Mouse (Mus musculus) embryo, embryonic 10.5 days (tissue): ENCODE results near the gene Lamb2.

ENCODE experiments used
- DNase-seq: peaks from one replicate; pipeline ENCODE4 v3.0.0-alpha.2; 2015; ENCODE audit warnings: low spot score

The Lamb2 gene

GRCm38 (mm10) chr9:108491286-108491580 lies 11.7 kb downstream of the Lamb2 start:
- DNase-seq, result no peak

- no peak for DNase-seq
These were observed 12.7 kb downstream of the Lamb2 start for GRCm38 (mm10) chr9:108492043-108492750.

- no peak for DNase-seq
These were observed 13.7 kb downstream of the Lamb2 start for GRCm38 (mm10) chr9:108493246-108493645.

GRCm38 (mm10) chr9:108494146-108494825 lies 14.8 kb downstream of the Lamb2 start:
- DNase-seq, result no peak

- DNase-seq, result no peak
These were observed 15.4 kb downstream of the Lamb2 start for GRCm38 (mm10) chr9:108494905-108495304.

- DNase-seq, result no peak
These were observed 19.7 kb downstream of the Lamb2 start for GRCm38 (mm10) chr9:108499231-108499630.

GRCm38 (mm10) chr9:108499943-108500342 lies 20.4 kb downstream of the Lamb2 start:
- DNase-seq, result no peak

- DNase-seq, result no peak
These were observed 27.4 kb downstream of the Lamb2 start for GRCm38 (mm10) chr9:108506901-108507300.

GRCm38 (mm10) chr9:108507619-108508434 lies 28.3 kb downstream of the Lamb2 start, which contains the start of gene Qars:
Qars (plus strand) TSS chr9:108507706.
- peak; percentile 99 for DNase-seq

- DNase-seq, result no peak
These were observed 29.2 kb downstream of the Lamb2 start for GRCm38 (mm10) chr9:108508776-108509175.

GRCm38 (mm10) chr9:108516380-108517251 lies 37.1 kb downstream of the Lamb2 start, which contains the start of gene Qrich1:
Qrich1 (plus strand) TSS chr9:108516806.
- peak; percentile 99 for DNase-seq

GRCm38 (mm10) chr9:108517253-108517930 lies 37.9 kb downstream of the Lamb2 start:
- peak; percentile 89 for DNase-seq

- DNase-seq, result peak; percentile 69
These were observed 38.4 kb downstream of the Lamb2 start for GRCm38 (mm10) chr9:108517931-108518332.

- no peak for DNase-seq
These were observed 42.1 kb downstream of the Lamb2 start for GRCm38 (mm10) chr9:108521604-108522003.

- no peak for DNase-seq
These were observed 43.8 kb downstream of the Lamb2 start for GRCm38 (mm10) chr9:108523341-108523740.

- no peak for DNase-seq
These were observed 45.9 kb downstream of the Lamb2 start for GRCm38 (mm10) chr9:108525400-108525799.

- DNase-seq, result no peak
These were observed 51.4 kb downstream of the Lamb2 start for GRCm38 (mm10) chr9:108530954-108531353.

GRCm38 (mm10) chr9:108531496-108531895 lies 52.0 kb downstream of the Lamb2 start:
- DNase-seq, result no peak
